Mouse (Mus musculus) T-helper 1 cell (primary cell): ENCODE data around the gene Npr1.

Experiments
- in situ Hi-C: fragments of 300-600 bp; cut with MboI, MseI; formaldehyde crosslinking; loops from one replicate; pipeline ENCODE4 v1.15.1; 2025; ENCODE audit warnings: high pct_unique_total_duplicates

Gene Npr1

DNA sequence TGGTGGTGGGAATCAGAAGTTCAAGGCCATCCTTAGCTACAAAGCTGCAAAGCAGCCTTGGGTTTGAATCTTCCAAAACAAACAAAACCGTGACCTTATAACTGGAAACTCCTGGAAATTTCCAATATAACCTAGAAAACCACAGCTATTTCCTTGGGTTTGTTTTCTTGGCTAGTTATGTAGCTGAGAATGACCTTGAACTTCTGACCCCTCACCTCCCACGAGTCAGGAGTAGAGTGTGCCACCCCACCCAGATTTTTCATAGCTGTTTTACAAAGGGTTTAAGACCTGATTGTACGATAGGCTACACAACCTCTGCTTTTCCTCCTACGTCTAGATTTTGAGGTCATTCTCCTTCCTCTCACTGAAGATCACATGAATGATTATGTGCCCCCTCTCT is 28.5 kb downstream of the Npr1 start:
- in situ Hi-C loops, result no loop called here

DNA sequence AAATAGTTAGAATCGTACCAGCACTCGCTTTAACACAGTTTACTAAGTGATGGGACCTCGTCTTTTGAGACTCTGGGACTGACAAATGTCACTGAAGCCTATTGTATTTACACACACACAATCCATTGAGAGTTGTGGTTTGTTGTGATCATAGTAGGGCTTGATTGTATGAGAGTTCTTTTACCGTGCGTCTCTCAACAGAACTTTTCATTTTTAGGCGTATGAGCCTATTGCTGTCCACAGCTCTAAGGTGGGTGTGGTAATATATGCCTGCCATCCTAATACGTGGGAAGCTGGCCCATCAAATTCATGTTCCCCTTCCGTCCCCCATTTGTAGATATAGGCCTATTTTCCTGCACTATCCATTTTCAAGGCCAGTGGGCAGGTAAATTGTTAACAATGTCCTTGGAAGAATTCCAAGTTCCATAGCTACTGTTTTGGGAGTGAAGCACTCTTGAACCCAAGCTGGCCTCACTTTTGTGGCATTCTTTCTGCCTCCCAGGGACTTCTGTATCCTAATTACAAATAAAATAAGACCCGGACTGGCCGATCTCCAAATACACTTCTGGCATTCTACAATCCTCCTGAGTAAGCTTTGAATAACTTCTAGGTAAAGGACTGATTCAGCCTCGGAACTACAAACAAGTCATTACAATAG is 31.5 kb downstream of the Npr1 start:
- in situ Hi-C loops, result no loop called here

DNA sequence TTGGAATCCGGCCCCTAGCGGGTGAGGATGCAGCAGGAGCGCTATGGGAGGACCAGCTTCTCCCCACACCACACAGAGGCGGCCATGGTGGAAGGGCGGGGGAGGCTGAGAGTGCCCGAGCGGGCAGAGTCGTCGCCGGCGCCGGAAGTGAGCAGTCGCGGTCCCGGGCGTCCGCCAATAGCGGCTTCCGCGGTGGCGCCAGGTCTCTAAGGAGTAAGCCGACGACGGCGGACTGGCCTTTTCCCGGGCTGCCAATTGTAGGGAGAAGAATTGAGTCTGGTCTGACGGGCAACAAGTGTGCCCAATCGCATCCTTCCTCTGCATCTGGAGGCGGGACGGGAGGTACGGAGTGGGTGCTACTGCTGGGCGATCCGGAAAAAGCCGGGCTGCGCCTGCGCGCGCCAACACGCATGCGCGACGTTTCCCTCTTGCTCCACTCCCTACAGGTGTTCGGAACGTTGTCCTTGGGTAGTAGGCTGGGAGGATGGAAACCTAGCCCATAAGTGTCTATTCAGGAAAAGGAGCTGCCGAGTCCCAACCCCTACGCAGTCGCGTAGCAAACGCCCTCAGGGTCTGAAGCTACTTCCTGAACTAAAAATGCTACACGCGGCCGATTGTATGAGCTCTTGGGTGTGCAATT is 32.2 kb downstream of the Npr1 start, which contains the start of gene Ints3:
Gene Ints3 (minus strand): TSS at position 242 of the 640 bp plus-strand sequence.
- in situ Hi-C loops, result no loop called here

DNA sequence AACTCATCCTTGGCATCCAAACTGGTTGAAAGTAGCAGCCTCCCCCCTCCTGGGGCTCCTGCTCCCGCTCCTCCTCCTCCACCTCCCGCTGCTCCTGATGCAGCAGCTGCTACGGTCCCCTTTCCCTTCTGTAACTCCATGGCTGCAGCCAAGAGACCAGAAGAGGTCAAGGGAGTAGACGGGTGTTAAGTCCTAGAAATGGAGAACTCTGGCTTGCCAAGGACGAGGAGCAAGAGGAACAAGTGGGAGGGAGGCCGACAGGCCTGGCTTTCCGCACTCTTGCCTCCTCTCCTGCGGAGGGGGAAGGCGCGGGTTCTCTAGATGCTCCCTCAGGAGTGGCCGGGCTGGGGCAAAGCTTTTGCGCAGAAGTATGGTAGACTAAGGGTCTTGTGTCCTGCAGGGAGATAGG is 32.9 kb downstream of the Npr1 start:
- in situ Hi-C loops, result no loop called here

DNA sequence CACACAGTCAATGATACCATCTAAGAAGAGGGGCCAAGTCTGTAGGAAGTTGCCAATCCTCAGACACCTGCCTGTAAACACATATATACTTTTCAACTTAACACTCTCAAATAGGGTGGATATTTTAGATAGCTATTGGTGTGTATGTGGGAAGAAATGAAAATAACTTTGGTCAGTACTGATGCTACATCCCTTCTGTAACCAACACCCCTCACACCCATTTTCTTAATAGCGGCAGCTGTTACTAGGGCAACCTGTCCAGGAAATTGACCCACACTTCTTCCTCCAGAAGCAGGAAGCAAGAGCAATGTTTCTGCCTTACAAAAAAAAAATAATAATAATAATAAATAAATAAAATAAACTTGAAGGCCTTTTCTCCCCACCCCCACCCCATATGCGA is 33.3 kb downstream of the Npr1 start:
- in situ Hi-C loops, result no loop called here

DNA sequence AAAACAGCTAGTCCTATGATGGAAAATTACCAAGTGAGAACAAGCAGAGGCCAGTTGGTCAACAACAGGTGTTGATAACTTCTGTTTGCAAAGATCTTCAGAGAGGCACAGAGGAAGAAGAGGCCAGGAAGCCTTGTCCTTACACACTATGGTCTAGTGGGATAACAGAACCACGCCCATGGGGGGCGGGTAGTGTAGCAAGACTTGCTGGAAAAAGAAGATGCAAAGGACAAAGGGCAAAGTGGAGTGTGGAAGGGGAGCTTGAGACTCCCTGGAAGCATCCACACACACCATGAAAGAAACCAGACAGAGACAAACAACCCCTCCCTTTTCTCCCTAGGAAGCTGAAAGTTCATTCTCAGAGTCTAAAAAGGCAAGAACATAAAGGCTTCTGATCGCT is 36.1 kb downstream of the Npr1 start:
- in situ Hi-C loops, result no loop called here

DNA sequence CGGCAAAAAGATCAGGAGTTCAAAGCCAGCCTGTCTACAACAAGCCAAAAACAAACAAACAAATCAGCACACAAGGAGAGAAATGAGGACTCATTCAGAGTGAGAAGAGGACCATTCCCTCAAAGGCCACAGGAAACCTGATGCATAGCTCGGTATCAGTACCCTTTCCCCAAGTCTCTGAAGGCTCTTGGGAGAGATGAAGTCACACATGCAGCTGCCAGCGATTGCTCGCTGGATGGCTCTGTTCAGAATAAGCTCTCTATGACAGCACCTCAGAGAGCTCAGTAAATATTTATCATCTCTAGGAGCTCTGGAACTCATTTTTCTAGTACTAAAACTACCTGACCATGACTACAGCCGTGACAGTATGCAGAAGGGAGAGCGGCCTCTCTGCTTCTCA is 37.5 kb downstream of the Npr1 start:
- in situ Hi-C loops, result no loop called here

DNA sequence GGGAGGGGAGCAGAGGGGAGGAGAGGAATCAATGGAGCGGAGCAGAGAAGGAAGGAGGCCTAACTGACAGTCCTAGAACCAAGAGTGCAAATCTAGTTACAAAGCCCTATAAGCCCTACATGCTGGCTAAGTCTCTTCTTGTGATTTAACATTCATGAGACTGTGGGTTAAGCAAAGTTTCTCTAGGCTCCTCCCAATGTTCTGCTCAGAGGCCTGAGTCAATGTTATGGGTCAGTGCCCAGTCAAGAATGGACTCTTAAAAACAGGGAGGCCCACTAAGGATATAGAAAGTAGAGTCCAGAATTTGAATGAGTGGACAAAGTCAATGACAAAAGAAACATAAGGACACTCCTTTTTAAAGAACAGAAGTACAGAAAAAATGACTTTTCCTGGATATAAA is 38.1 kb downstream of the Npr1 start:
- in situ Hi-C loops, result no loop called here

DNA sequence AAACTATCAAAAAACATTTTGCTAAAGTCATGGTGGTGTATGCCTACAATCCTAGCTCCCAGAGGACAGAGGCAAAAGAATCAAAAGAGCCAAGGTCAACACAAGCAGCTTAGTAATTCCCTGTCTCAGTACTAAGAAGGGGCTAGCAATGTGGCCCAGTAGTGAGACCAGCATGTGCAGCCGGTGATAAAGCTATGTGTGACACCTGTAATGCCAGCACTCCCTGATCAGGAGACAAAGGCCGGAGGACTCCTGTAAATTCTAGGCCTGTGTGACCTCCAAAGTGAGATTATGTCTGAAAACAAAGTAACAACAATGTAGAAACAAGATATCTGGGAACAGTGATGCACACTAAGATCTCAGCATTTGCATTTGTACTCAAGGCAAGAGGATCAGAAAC is 40.2 kb downstream of the Npr1 start:
- in situ Hi-C loops, result no loop called here

DNA sequence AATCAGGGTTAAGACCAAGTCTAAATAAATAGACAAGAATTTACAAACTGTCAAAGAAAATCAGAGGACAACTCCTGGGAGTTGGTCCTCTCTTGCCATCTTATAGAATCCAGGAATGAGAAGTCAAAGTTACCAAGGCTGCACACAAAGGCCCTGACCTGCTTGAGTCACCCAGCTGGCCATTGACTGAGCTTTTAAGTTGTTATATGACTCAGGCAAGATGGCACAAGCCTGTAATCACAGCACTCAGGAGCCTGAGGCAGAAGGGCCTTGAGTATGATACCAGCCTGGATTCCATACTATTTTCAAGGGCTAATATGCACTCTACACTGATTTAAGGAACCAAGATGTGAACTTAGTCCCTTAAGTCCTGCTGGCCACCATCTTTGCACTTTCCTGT is 42.1 kb downstream of the Npr1 start:
- in situ Hi-C loops, result loop anchor here (25.0 kb wide), 1 partner anchor 539 kb away; no protein-coding TSS in a partner anchor

DNA sequence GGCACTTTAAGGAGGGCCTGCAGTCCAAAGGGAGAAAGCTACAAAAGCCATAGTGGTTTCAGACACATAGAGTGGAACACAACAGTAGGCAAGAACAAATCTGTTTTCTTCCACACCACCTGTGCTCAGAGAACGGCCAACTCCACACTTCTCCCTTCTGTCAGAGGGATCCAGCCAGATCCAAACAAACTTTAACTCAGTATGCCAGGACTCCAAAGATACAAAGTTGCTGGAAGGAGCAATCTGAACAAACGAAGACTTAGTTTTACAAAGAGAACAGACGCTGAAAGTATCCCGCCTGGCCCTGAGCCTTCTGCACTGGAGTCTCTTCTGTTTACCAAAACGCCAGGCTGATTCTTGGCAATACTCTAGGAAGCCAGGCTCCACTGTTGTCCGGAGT is 45.0 kb downstream of the Npr1 start:
- in situ Hi-C loops, result loop anchor here (25.0 kb wide), 1 partner anchor 542 kb away; no protein-coding TSS in a partner anchor

DNA sequence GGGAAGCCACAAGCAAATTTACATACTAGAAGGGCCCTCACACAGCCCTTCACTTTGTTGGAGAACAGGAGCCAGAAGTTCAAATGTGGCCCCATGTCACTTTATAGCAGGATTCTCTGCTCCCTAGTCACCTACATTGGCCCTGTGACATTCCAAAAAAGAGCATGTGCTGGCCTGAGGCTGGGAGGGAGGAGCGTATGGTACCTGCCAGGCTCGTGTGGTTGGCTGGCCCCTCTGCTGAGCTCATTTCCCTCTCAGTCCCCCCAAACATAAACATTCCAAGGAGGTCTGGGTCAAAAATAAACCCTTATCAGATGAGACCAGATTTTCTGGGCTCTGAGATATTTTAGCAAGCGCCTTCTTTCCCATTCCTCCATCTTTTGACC is 52.7 kb downstream of the Npr1 start:
- in situ Hi-C loops, result loop anchor here (25.0 kb wide), 1 partner anchor 549 kb away; no protein-coding TSS in a partner anchor

DNA sequence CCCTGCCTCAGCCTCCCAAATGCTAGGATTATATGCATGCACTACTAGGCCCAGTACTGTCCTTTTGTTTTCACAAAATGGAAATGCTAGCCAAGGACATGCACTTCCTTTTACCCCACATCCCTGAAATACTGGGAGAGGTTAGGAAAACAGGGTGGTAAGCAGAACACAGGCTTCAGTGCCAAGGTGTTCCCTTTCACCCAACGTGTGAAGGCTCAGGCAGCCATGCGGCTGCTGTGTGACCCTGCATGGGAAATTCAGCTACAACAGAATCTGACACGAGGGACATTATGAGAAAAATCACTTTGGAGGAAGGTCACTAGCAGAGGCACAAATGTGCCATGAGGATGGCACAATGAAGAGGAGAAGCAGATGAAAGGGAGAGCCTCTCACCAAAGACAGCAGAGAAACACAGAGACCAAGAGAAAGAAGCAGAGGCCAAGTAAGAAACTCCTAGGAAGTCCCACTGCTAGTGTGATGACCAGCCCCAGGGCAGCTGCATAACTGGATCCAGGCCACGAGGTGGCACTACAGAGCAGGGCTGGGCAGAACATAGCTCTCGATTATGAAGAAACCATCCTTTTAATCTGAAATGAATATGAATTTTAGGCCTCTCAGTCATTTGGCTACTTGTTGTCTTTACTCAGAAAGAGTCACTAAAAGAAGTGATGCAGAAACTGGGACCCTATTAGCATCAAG is 53.2 kb downstream of the Npr1 start:
- in situ Hi-C loops, result loop anchor here (25.0 kb wide), 1 partner anchor 550 kb away; no protein-coding TSS in a partner anchor

DNA sequence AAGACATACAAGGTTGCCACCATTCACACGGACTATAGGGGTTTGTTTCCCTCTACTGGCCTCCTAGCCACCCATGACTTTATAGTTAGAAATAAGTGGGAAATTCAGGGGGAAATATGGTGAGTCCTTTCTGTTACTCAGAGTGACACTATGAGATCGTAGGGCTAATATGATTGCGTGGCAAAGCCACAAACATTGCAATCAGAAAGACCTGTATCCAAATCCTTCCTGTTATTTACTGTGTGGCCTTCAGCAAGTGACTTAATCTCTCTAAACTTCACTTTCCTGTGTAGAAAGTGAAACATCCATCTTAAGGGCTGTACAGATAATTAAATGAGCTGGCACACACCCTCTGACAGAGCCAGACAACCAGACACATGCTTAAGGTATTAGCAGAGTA is 56.9 kb downstream of the Npr1 start:
- in situ Hi-C loops, result loop anchor here (25.0 kb wide), 1 partner anchor 554 kb away; no protein-coding TSS in a partner anchor

DNA sequence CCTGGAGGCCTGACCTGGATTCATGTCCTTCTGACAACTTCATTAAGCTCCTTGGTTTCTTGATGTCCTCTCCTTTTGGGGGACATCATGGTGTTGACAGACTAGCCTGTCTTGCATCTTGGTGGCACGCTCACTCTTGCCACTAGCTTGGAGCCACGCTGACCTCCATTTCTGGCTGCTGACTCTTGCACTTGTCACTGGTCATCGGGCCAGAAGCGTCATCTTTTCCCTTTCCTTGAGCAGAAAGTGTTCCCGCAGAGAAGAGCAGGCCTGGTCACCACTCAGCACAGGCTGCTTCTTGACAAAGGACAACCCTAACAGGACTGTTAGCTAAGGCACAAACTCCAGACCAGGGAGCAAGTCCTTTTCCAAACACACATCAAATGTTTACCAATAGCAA is 59.3 kb downstream of the Npr1 start:
- in situ Hi-C loops, result loop anchor here (25.0 kb wide), 1 partner anchor 556 kb away; no protein-coding TSS in a partner anchor

DNA sequence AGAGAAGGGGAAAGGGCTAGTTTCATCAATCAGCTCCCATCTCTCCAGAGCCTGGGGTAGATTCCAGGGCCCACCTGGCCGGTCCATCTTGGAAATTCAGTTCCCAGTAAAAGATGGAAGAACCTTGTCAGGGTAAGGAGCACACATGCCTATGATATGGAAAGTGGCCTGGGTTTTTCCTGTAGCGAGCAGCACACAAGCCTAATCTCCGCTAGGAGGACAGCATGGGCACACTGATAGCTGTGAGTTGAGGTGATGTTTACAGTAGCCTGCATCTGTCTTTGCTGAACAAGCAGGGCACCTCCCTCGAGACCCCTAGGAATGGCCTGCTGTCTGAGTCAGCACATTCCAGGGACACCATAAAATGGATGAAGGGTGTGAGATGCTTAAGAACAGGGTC is 61.1 kb downstream of the Npr1 start:
- in situ Hi-C loops, result loop anchor here (25.0 kb wide), 1 partner anchor 558 kb away; no protein-coding TSS in a partner anchor

DNA sequence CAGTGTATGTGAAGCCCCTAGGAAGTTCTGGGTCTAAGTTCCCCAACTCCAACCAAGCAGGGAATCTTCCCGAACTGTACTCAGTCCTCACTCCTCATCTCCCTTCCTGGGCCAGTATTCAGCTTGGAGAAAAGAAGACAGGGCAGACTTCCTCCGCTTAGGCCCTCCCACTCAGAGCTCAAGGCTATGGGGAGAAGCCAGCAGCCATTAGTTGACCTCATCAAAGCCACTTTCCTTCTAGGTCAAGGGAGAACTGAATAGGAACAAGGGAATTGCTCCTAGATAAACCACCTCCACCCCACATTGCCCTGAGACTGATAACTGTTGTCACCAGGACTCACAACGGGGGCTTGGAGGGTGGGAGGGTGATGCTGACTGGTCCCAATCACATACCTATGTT is 61.5 kb downstream of the Npr1 start:
- in situ Hi-C loops, result loop anchor here (25.0 kb wide), 1 partner anchor 558 kb away; no protein-coding TSS in a partner anchor

DNA sequence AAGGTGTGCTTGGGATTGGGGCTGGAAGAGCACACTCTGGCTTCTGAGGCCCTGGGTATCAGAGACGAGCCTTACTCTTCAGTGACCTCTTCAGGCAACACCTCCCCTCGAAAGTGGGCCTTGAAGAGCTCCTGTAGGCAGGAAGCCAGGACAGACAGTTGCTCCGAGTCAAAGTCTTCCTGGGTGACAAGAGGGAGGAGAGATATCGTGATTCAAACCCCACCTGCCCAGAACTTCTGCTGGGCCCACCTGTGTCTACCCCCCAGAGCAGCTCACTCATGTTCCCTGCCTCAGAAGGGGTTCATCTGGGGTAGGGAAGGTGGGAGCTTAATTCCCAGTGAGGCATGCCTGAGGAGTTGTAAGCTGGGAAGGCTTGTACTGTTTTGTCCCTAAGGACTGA is 64.7 kb downstream of the Npr1 start:
- in situ Hi-C loops, result loop anchor here (25.0 kb wide), 1 partner anchor 561 kb away; no protein-coding TSS in a partner anchor
